Mouse (Mus musculus): Measurements from ENCODE around the gene Mdp1. TPM values are rescaled to one million over a fixed set of nuclear protein-coding genes. Genes with fewer than 3 reads are reported as not detected.

The Mdp1 gene
- polyA plus RNA-seq, 1 experiment, result 27.2 TPM

GRCm38 (mm10) chr14:55615876-55616275 is 44.4 kb downstream of the Mdp1 start:
- peak; percentile 26 for DNase-seq
- no peaks in the 10 kb centered on the region for H3K36me3 ChIP-seq (ENCODE audit: control insufficient read depth, insufficient read depth, low read length)
- 49% methylated on average over 2 of the region's 2 CpGs for WGBS
- no peak for TF ChIP-seq POLR2A (IDR thresholded peaks at IDR 0.05; ENCODE audit: low read depth, low read length)
- TF ChIP-seq CTCF (conservative IDR thresholded peaks at IDR 0.05; ENCODE audit: insufficient read depth, insufficient read length, low read depth, low read length), result no peak
- H3K4me1 ChIP-seq (ENCODE audit: control insufficient read depth, insufficient read depth, low read length), result peaks cover 11% of the 10 kb centered on the region; the same call in 1 of the 2 replicates
- no peaks in the 10 kb centered on the region for H3K27me3 ChIP-seq (replicated peaks; ENCODE audit: control insufficient read depth, insufficient read depth, low read length)
- no peak overlapping the region for H3K4me3 ChIP-seq (ENCODE audit: insufficient read depth, low read depth, low read length)
- H3K27ac ChIP-seq (ENCODE audit: insufficient read depth, low read depth, low read length), result no peak overlapping the region

- H3K36me3 ChIP-seq (ENCODE audit: control insufficient read depth, insufficient read depth, low read length), result no peaks in the 10 kb centered on the region
- DNase-seq, result no peak
- H3K4me3 ChIP-seq (ENCODE audit: insufficient read depth, low read depth, low read length), result no peak overlapping the region
- peaks cover 11% of the 10 kb centered on the region; the same call in 1 of the 2 replicates for H3K4me1 ChIP-seq (ENCODE audit: control insufficient read depth, insufficient read depth, low read length)
- H3K27me3 ChIP-seq (replicated peaks; ENCODE audit: control insufficient read depth, insufficient read depth, low read length), result no peaks in the 10 kb centered on the region
- no peak overlapping the region for H3K27ac ChIP-seq (ENCODE audit: insufficient read depth, low read depth, low read length)
- TF ChIP-seq CTCF (conservative IDR thresholded peaks at IDR 0.05; ENCODE audit: insufficient read depth, insufficient read length, low read depth, low read length), result no peak
- WGBS, result 92% methylated on average over 7 of the region's 7 CpGs
Measured at GRCm38 (mm10) chr14:55614565-55615178, 45.6 kb downstream of the Mdp1 start.

- DNase-seq, result peak; percentile 71
- WGBS, result 37% methylated on average over 6 of the region's 6 CpGs
- Histone ChIP-seq H3K27me3 (replicated peaks; ENCODE audit: control insufficient read depth, insufficient read depth, low read length) (no peaks in the 10 kb centered on the region), H3K4me3 (ENCODE audit: insufficient read depth, low read depth, low read length) (no peak overlapping the region), H3K27ac (ENCODE audit: insufficient read depth, low read depth, low read length) (no peak overlapping the region), H3K4me1 (ENCODE audit: control insufficient read depth, insufficient read depth, low read length) (peaks cover 11% of the 10 kb centered on the region; the same call in 1 of the 2 replicates), H3K36me3 (ENCODE audit: control insufficient read depth, insufficient read depth, low read length) (peaks cover 5% of the 10 kb centered on the region)
- TF ChIP-seq POLR2A (IDR thresholded peaks at IDR 0.05; ENCODE audit: low read depth, low read length), result no peak
- no peak for TF ChIP-seq CTCF (conservative IDR thresholded peaks at IDR 0.05; ENCODE audit: insufficient read depth, insufficient read length, low read depth, low read length)
Measured at GRCm38 (mm10) chr14:55613346-55613745, 47.0 kb downstream of the Mdp1 start.

GRCm38 (mm10) chr14:55608339-55608738 is 52.0 kb downstream of the Mdp1 start:
- TF ChIP-seq CTCF (conservative IDR thresholded peaks at IDR 0.05; ENCODE audit: insufficient read depth, insufficient read length, low read depth, low read length) (no peak), POLR2A (IDR thresholded peaks at IDR 0.05; ENCODE audit: low read depth, low read length) (no peak)
- H3K36me3 ChIP-seq (ENCODE audit: control insufficient read depth, insufficient read depth, low read length), result peaks cover 9% of the 10 kb centered on the region
- peaks cover 14% of the 10 kb centered on the region; the same call in 1 of the 2 replicates for H3K4me1 ChIP-seq (ENCODE audit: control insufficient read depth, insufficient read depth, low read length)
- H3K27me3 ChIP-seq (replicated peaks; ENCODE audit: control insufficient read depth, insufficient read depth, low read length), result no peaks in the 10 kb centered on the region
- no peak overlapping the region for H3K4me3 ChIP-seq (ENCODE audit: insufficient read depth, low read depth, low read length)
- WGBS, result 96% methylated on average over 6 of the region's 6 CpGs
- H3K27ac ChIP-seq (ENCODE audit: insufficient read depth, low read depth, low read length), result no peak overlapping the region
- no peak for DNase-seq

Other genes with a start within 250 kb of the Mdp1 start
- gene Dhrs4, start 181.8 kb downstream of the Mdp1 start, polyA plus RNA-seq (2012; rRNA removed), result 141 and 173 TPM in 2 replicates
- 3.5 and 3.8 TPM in 2 replicates for gene Carmil3, start 169.9 kb downstream of the Mdp1 start, polyA plus RNA-seq (2012; rRNA removed)
- gene Cpne6, start 150.1 kb downstream of the Mdp1 start, polyA plus RNA-seq (2012; rRNA removed), result 0.11 and 0.22 TPM in 2 replicates
- not detected in 2 replicates for gene Nrl, start 135.5 kb downstream of the Mdp1 start, polyA plus RNA-seq (2012; rRNA removed)
- 22.9 and 27.4 TPM in 2 replicates for gene Pck2, start 120.2 kb downstream of the Mdp1 start, polyA plus RNA-seq (2012; rRNA removed)
- gene Dcaf11, start 100.5 kb downstream of the Mdp1 start, polyA plus RNA-seq (2012; rRNA removed), result 223 and 243 TPM in 2 replicates
- gene A730061H03Rik, start 100.1 kb downstream of the Mdp1 start, polyA plus RNA-seq (2012; rRNA removed), result 0.75 and 1.4 TPM in 2 replicates
- 115 and 116 TPM in 2 replicates for gene Fitm1, start 84.9 kb downstream of the Mdp1 start, polyA plus RNA-seq (2012; rRNA removed)
- 60.5 and 77.5 TPM in 2 replicates for gene Psme1, start 82.4 kb downstream of the Mdp1 start, polyA plus RNA-seq (2012; rRNA removed)
- 21.9 and 24.9 TPM in 2 replicates for gene Emc9, start 75.2 kb downstream of the Mdp1 start, polyA plus RNA-seq (2012; rRNA removed)
- 53.1 and 60.2 TPM in 2 replicates for gene Psme2, start 69.4 kb downstream of the Mdp1 start, polyA plus RNA-seq (2012; rRNA removed)
- gene Rnf31, start 68.8 kb downstream of the Mdp1 start, polyA plus RNA-seq (2012; rRNA removed), result 27.0 and 27.6 TPM in 2 replicates
- gene Irf9, start 56.9 kb downstream of the Mdp1 start, polyA plus RNA-seq (2012; rRNA removed), result 36.9 and 39.9 TPM in 2 replicates
- 11.4 and 13.3 TPM in 2 replicates for gene Rec8, start 42.5 kb downstream of the Mdp1 start, polyA plus RNA-seq (2012; rRNA removed)
- 69.7 and 84.9 TPM in 2 replicates for gene Ipo4, start 24.6 kb downstream of the Mdp1 start, polyA plus RNA-seq (2012; rRNA removed)
- 3.2 and 4.0 TPM in 2 replicates for gene Gm49378, start 22.6 kb downstream of the Mdp1 start, polyA plus RNA-seq (2012; rRNA removed)
- 109 and 110 TPM in 2 replicates for gene Tm9sf1, start 16.7 kb downstream of the Mdp1 start, polyA plus RNA-seq (2012; rRNA removed)
- gene Tssk4, start 10.3 kb downstream of the Mdp1 start, polyA plus RNA-seq (2012; rRNA removed), result 0.67 and 0.79 TPM in 2 replicates
- gene Gmpr2, start 11.4 kb upstream of the Mdp1 start, polyA plus RNA-seq (2012; rRNA removed), result 18.7 and 21.7 TPM in 2 replicates
- 321 and 438 TPM in 2 replicates for gene Nedd8, start 11.6 kb upstream of the Mdp1 start, polyA plus RNA-seq (2012; rRNA removed)
- 9.9 and 10.2 TPM in 2 replicates for gene Tinf2, start 21.3 kb upstream of the Mdp1 start, polyA plus RNA-seq (2012; rRNA removed)
- 29.6 and 30.1 TPM in 2 replicates for gene Tgm1, start 53.4 kb upstream of the Mdp1 start, polyA plus RNA-seq (2012; rRNA removed)
- 70.0 and 86.9 TPM in 2 replicates for gene Rabggta, start 61.8 kb upstream of the Mdp1 start, polyA plus RNA-seq (2012; rRNA removed)
- gene Dhrs1, start 85.2 kb upstream of the Mdp1 start, polyA plus RNA-seq (2012; rRNA removed), result 223 and 228 TPM in 2 replicates
- 12.9 and 16.1 TPM in 2 replicates for gene Nop9, start 85.2 kb upstream of the Mdp1 start, polyA plus RNA-seq (2012; rRNA removed)
- 485 and 513 TPM in 2 replicates for gene Cideb, start 98.0 kb upstream of the Mdp1 start, polyA plus RNA-seq (2012; rRNA removed)
- 0.56 and 0.76 TPM in 2 replicates for gene Ltb4r2, start 100.9 kb upstream of the Mdp1 start, polyA plus RNA-seq (2012; rRNA removed)
- gene Ltb4r1, start 105.5 kb upstream of the Mdp1 start, polyA plus RNA-seq (2012; rRNA removed), result 0.75 and 1.1 TPM in 2 replicates
- 16.8 and 16.9 TPM in 2 replicates for gene Adcy4, start 123.6 kb upstream of the Mdp1 start, polyA plus RNA-seq (2012; rRNA removed)
- 3.5 and 4.7 TPM in 2 replicates for gene Ripk3, start 128.4 kb upstream of the Mdp1 start, polyA plus RNA-seq (2012; rRNA removed)
- gene Nfatc4, start 162.6 kb upstream of the Mdp1 start, polyA plus RNA-seq (2012; rRNA removed), result 4.3 and 5.0 TPM in 2 replicates
- gene Nynrin, start 193.5 kb upstream of the Mdp1 start, polyA plus RNA-seq (2012; rRNA removed), result 6.6 and 7.6 TPM in 2 replicates
- 0.08 and 0.13 TPM in 2 replicates for gene Cbln3, start 223.9 kb upstream of the Mdp1 start, polyA plus RNA-seq (2012; rRNA removed)
- gene Khnyn, start 224.4 kb upstream of the Mdp1 start, polyA plus RNA-seq (2012; rRNA removed), result 11.1 and 11.9 TPM in 2 replicates
- gene Sdr39u1, start 239.8 kb upstream of the Mdp1 start, polyA plus RNA-seq (2012; rRNA removed), result 132 and 133 TPM in 2 replicates